Mouse (Mus musculus) olfactory bulb, adult 2 months (tissue): Measurements from ENCODE around the gene Dyrk2.

Source experiments
- CTCF ChIP-seq: fragments of 200-500 bp; IDR thresholded peaks from 2 replicates; pipeline ENCODE4 v1.5.1; 2012; ENCODE audit warnings: low read depth, mild to moderate bottlenecking, low read length, moderate library complexity; ENCODE audit not compliant: insufficient read depth
- POLR2A ChIP-seq: fragments of 200-500 bp; IDR thresholded peaks from 2 replicates; pipeline ENCODE4 v1.6.1; 2012; ENCODE audit warnings: mild to moderate bottlenecking, low read depth, low read length, moderate library complexity; ENCODE audit not compliant: insufficient read depth

GRCm38 (mm10) chr10:118819846-118820245 lies 50.2 kb downstream of the Dyrk2 start:
- TF ChIP-seq CTCF: no peak
- no peak for TF ChIP-seq POLR2A
